Mouse (Mus musculus) liver, embryonic 14.5 days (tissue): Measurements from ENCODE around the gene Acads.
"Not testable (repeated sequence)": the region's sequence is repeated elsewhere in the genome, so short reads cannot be mapped to it uniquely, and the experiment has no call there.

Experiments used
- CTCF ChIP-seq: IDR thresholded peaks from 2 replicates; pipeline ENCODE4 v1.5.1; 2016; ENCODE audit warnings: antibody characterized with exemption, low read depth, control low read depth
- EP300 ChIP-seq: IDR thresholded peaks from 2 replicates; pipeline ENCODE4 v1.6.1; 2016; ENCODE audit warnings: antibody characterized with exemption, low read depth

GRCm38 (mm10) chr5:115073306-115073705 is 45.8 kb downstream of the Acads start:
- TF ChIP-seq CTCF = not testable (repeated sequence)
- TF ChIP-seq EP300 = peak; percentile 82
